17 mouse cellular contexts compared by ENCODE assay signal in genomic region chr3:132345856-132346255, GRCm38 (mm10).
"Had no signal": no experiment of that assay in that cellular context is flagged by ENCODE, and none has a peak within 500 bp of the region (broad histone marks: within the 10 kb centered on the region; RNA-seq: fewer than 3 reads in every experiment).

No protein-coding gene starts in this region.

- ATAC-seq: midbrain, embryonic 16.5 days had no signal

- H3K9me3 ChIP-seq: midbrain, embryonic 10.5 days; midbrain, embryonic 12.5 days; neural tube, embryonic 13.5 days; neural tube, embryonic 15.5 days; stomach, embryonic 15.5 days had no signal

- H3K9ac ChIP-seq: lung, embryonic 14.5 days; midbrain, embryonic 12.5 days; neural tube, embryonic 13.5 days; neural tube, embryonic 15.5 days; stomach, embryonic 15.5 days had no signal

- H3K4me3 ChIP-seq: midbrain, embryonic 10.5 days; midbrain, embryonic 12.5 days; myocyte; neural tube, embryonic 13.5 days; neural tube, embryonic 15.5 days; stomach, embryonic 15.5 days had no signal

- H3K27ac ChIP-seq: midbrain, embryonic 10.5 days; midbrain, embryonic 12.5 days; neural tube, embryonic 13.5 days; neural tube, embryonic 15.5 days; stomach, embryonic 15.5 days; stomach, postnatal 0 days had no signal

- H3K4me1 ChIP-seq: midbrain, embryonic 10.5 days; midbrain, embryonic 12.5 days; neural tube, embryonic 13.5 days; neural tube, embryonic 15.5 days; stomach, embryonic 15.5 days had no signal

- H3K27me3 ChIP-seq: midbrain, embryonic 12.5 days; neural tube, embryonic 13.5 days; neural tube, embryonic 15.5 days; stomach, embryonic 15.5 days had no signal

- H3K36me3 ChIP-seq: midbrain, embryonic 10.5 days; midbrain, embryonic 12.5 days; neural tube, embryonic 13.5 days; neural tube, embryonic 15.5 days; stomach, embryonic 15.5 days had no signal

- DNase-seq: lung, adult 18-20 months; lung, embryonic 14.5 days; lung, postnatal 10 days; lung, postnatal 4 days; midbrain, embryonic 14.5 days; right cerebral cortex, postnatal 14 days; thymus, adult 2 months; thymus, postnatal 25 days; thymus, postnatal 4 days had no signal

- H3K4me2 ChIP-seq: lung, embryonic 14.5 days; midbrain, embryonic 12.5 days; neural tube, embryonic 13.5 days; neural tube, embryonic 15.5 days; stomach, embryonic 15.5 days had no signal
